Mouse (Mus musculus) stomach, postnatal 0 days (tissue): ENCODE measurements around the gene Recql5.

Source experiments
- CTCF ChIP-seq: IDR thresholded peaks from 2 replicates; pipeline ENCODE4 v1.5.1; 2016; ENCODE audit warnings: antibody characterized with exemption, low read depth, mild to moderate bottlenecking, moderate library complexity
- EP300 ChIP-seq: optimal IDR thresholded peaks from 2 replicates; pipeline ENCODE3; 2016; ENCODE audit warnings: antibody characterized with exemption

DNA sequence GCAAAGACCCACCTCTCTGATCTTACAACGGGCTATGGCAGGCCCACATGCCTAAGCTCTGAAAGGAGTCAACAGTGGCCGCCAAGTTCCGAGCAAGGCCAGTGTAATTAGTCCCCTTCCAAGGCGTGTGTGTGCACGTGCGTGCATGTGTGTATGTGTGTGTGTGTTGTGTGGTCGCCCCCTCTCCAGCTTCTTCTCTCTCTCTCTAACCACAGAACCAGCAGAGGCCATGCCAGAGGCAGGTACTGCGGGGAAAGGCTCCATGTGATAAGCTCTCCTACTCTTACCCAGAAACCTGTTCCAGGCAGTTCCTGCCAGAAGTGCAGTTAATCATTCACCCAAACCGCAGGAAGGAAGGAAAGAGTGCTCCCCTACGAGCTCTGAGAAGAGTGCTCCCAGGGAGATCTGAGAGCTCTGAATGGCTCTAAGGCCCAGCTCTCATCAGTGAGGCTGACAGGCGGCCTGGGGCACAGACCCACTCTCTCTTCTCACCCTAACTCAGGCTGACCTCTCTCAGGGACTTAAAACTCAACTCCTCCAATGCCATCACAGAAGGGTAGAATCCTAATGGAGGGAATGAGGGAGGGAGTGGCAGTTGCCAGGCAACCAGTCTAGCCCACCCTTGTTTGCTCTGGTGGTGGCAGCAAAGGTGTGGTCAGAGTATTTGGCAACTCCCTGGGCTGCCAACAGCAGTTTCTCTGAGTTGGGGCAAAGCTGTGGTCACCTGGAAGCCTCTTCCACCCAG is 21.5 kb downstream of the Recql5 start, which contains the start of gene Smim6:
- no peak for TF ChIP-seq CTCF
- TF ChIP-seq EP300, result no peak
